Mouse (Mus musculus) liver, embryonic 14.5 days (tissue): ENCODE data around the gene Cxcl10.

Experiments
- CTCF ChIP-seq: IDR thresholded peaks from 2 replicates; pipeline ENCODE4 v1.5.1; 2016; ENCODE audit warnings: antibody characterized with exemption, low read depth, control low read depth
- EP300 ChIP-seq: IDR thresholded peaks from 2 replicates; pipeline ENCODE4 v1.6.1; 2016; ENCODE audit warnings: antibody characterized with exemption, low read depth

DNA sequence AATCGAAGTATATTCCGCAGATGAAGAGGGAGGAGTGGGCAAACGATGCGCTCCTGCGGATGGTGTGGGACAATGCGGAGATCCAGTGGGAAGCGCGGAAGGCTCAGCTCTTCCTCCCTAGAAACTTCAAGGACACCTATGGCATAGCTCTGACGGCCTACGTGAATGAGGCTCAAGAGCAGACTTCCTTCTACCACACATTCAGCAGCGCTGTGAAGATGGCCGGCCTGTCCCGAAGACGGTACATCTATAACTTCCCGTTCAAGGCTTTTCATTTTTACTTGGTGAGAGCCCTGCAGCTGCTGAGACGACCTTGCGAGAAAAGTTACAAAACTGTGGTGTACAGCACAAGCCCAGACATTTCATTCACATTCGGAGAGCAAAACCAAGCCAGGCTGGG, 43.9 kb upstream of the Cxcl10 start:
- TF ChIP-seq CTCF = no peak
- no peak for TF ChIP-seq EP300
